Mouse (Mus musculus) layer of hippocampus, adult 8-10 months (tissue): ENCODE data around the gene Zfp830. TPM values are rescaled to one million over a fixed set of nuclear protein-coding genes. Genes with fewer than 3 reads are reported as not detected.

Experiments
- DNase-seq, 2 experiments: peaks; one replicate each; pipeline ENCODE4 v3.0.0; 2022; ENCODE audit warnings: low spot score in 2 of 2
- total RNA-seq, 4 experiments: library from RNA; stranded (reverse); gene quantifications; 2 replicates each; pipeline ENCODE4 v1.2.4; 2022

The Zfp830 gene
- total RNA-seq, result 10 to 100 TPM; 11.3 to 15.8 (median 14.8) TPM

DNA sequence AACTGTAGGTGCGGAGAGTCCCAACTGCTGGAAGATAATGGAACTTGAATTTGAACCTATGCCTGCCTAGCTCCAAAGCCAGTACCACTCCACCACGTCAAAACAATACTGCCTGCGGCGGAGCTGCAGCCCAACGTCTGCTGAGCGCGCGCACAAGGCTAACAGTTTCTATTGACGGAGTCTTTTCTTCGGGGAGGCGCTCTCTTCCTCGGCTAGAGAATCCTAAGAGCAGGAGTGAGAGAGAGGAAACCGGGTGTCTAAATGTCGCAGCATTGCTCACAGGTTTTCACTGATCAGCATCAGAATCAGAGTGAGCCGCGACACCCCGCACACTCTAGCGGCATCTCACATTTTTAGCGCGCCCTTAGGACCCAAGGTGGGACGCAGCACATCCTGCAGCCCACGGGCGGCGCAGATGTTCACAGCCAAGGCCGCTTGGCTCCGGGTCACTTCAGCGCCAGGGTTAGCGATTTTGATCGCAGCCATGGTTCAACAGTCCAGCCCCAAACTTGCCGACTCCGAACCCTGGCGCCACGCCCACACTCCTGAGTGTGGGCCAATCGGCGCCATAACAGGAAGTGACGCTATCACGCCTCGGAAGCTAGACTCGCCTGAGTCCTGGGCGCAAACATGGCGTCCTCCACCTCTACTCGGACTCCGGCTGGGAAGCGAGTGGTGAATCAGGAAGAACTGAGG lies at the start of gene Zfp830, which contains the start of gene Cct6b:
Gene Zfp830, plus strand, starts transcription at position 604 of the 696 bp plus-strand sequence.
Gene Cct6b, minus strand, starts transcription at position 580 of the 696 bp plus-strand sequence.
- DNase-seq, result peak; percentile 86 to 92

DNA sequence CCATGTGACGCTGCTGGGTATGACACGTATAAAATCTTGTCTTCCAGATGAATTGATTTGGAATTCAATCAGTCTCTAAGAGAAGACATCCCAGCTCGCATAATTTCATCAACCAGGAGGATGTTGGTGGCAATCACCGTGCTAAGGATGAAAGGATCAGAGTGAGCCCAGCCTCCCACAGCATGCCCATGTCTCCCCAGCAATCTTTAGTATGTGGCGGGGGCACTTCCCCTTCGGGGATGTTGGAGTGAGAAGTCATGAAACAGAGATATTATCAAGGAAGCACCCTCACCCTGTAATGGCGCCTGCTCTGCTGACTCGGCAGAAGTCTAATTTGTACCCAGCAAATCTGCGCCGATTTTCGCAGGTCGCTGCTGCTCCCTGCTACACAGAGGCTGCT lies 44.9 kb upstream of the Zfp830 start:
- no peak for DNase-seq

DNA sequence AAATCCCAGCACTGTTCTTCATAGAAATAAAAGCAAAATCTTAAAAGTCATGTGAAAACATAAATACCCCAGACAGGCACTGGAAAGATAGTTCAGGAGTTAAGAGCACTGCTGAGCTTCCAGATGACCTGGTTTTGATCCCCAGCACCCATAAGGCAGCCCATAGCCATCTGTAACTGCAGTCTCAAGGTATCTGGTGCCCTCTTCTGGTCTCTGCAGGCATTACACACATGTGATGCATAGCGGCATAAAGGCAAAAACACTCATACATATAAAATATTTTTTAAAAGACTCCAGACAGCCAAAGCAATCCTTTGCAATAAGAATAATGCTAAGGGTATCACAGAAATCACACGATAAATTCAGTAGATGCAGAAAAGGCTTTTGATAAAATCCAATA lies 37.3 kb upstream of the Zfp830 start:
- no peak for DNase-seq

DNA sequence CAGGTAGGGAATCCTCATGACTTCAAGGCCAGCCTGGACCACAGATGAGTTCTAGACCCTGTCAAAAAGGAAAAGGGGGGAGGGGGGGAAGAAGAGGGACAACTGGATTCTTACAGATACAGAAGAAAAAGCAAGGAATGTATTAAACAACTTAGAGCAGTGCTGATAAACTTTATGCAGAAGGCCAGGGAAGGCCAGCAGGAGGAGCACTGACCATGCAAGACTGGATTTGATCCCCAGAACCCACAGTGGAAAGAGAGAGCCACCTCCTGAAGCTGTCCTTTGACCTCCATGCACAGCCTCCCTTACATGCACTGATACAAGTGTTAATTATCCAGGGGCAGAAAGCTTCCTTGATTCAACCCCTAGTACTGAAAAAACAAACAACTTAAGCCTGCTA lies 29.9 kb upstream of the Zfp830 start:
- no peak for DNase-seq

DNA sequence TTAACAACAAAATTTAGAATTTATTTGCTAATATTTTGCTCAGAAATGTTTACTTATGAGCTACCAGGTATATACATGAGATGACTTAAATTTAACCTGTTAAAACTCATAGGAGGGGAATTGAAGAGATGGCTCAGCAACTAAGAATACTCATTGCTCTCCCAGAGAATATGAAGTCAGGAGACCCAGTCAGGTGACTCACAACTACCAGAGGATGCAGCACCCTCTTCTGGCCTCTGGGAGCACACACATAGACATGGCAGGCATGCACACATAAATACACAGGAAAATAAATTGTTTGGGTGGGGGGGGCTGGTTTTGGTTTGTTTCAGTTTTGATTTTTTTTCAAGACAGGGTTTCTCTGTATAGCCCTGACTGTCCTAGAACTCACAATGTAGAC lies 25.1 kb upstream of the Zfp830 start:
- DNase-seq, result no peak

DNA sequence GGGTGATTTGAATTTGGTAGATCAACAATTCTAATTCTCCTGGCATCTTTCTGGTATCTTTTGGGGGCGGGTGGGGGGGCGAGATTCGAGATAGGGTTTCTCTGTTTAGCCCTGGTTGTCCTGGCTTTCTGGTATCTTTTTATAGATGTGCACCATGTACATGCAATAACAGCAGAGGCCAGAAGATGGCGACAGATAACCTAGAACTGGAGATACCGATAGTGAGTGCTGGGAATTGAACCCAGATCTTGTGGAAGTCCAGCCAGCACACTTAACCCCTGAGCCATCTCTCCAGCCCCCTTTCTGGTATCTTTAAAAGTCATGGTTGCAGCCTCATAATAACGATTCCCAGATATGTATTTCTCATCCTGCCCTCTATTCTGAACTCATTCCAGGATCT lies 18.0 kb upstream of the Zfp830 start:
- no peak for DNase-seq

DNA sequence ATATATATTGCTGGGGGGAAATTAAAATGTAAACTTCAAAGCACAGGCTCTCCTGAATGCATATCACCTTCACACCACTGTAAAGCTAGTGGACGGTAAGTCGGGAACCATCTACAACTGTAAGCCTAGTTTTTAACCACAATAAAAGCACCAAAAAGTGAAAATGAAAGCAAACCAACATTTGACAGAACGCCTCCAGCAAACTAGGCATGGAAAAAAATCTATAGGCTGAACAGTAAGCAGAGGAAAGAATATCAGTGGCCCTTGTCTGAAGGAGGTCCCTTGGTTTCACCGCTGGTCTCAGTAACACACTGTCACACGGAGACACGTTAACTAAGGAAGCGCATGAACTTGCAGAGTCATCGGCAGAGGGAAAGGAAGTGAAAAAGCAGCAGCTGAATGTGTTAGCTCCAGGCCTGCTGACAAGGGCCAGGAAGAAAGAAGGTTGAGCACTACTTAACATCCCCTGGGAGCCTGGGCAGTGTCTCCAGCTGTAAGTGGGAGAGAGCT lies 17.2 kb upstream of the Zfp830 start:
- no peak for DNase-seq

DNA sequence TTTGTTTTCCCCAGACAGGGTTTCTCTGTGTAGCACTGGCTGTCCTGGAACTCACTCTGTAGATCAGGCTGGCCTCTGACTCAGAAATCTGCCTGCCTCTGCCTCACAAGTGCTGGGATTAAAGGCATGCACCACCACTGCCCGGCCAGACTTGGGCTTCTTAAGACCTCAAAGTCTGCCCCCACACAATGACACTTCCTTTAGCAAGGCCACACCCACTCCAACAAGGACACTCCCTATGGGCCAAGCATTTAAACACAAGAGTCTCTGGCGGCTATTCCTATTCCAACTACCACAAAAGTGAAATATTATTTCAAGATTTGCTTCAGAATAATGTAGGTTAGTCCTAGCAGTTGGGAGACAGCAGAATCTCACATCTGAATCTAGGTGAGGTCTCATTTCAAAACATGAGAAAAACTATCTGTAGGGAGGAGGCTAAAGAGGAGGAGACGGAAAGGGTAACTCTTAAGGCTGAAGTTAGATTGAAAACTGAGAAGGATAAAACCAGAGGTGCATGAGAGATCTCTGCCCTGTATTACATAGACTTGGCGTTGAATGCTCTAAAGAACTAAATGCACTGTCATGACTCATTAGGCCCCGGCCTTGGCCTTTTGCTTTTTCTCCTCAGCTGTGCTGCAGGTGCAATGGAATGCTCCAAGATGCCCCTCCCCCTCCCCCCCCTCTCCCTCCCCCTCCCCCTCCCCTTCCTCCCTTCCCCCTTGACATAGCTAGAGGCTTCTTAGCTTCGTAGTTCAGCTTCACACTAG lies 11.6 kb upstream of the Zfp830 start:
- no peak for DNase-seq

DNA sequence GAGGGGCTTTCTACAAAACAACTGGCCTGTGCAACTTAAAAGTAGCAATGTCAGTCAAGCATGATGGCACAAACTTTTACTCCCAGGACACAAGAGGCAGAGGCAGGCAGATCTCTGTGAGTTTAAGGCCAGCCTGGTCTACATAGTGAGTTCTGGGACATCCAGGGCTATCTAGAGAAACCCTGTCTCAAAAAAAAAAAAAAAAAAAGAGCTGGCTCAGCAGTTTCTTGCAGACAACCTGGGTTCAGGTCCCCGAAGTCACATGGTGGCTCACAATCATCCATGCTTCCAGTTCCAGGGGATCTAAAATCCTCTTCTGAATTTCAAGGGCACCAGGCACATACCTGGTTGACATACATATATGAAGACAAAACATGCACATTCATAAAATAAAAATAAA lies 8.2 kb upstream of the Zfp830 start:
- DNase-seq, result no peak

DNA sequence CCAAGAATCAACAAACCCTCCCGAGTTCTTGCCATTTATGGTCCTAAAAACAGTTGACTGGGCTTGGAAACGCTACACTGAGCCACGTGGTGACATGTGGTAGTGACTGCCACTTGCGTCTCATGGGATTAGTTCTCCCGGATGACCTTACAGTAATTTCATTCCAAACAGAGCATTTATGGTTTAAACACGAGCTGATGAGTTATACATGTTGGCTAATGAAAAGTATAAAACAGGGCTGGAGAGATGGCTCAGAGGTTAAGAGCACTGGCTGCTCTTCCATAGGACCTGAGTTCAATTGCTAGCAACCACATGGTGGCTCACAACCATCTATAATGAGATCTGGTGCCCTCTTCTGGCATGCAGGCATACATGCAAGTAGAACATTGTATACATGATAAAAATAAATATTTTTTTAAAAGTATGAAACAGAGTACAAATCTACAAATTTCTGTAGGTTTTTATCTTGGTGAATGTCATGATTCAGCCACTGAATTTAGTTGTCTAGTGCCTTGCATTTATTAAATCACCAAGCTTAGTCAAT lies 1.8 kb upstream of the Zfp830 start:
- no peak for DNase-seq

DNA sequence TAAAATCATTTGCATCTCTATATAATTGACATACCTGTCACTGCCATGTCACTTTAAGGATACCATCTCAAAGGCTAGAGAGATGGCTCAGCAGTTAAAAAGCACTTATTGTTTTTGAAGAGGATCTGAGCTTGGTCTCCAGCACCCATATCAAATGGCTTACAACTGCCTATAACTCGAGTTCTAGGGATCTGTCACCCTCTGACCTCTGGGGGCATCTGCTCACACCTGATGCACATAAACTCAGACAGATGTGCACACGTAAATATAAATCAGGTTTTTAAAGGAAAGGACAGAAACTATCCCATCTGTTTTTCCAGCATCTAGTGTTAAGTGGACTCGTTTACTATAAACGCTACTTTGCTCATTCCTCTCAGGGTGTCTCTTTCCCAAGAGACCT lies 884 bp upstream of the Zfp830 start:
- no peak for DNase-seq

DNA sequence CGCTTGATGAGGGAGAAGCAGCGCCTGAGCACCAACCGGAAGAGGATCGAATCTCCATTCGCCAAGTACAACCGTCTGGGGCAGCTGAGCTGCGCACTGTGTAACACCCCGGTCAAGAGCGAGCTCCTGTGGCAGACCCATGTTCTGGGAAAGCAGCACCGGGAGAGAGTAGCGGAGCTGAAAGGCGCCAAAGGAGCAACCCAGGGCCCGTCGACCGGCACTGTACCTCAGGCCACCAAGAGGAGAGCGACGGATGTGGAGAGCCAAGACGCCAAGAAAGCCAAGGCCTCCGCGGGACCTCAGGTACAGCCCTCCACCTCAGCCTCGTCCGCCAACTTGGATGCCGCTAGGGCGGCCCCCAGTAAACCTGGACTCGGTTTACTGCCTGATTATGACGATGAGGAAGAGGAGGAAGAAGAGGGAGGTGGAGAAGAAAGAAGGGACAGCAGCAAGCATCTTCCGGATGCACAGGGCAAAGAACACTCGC lies 336 bp downstream of the Zfp830 start:
- DNase-seq, result no peak

DNA sequence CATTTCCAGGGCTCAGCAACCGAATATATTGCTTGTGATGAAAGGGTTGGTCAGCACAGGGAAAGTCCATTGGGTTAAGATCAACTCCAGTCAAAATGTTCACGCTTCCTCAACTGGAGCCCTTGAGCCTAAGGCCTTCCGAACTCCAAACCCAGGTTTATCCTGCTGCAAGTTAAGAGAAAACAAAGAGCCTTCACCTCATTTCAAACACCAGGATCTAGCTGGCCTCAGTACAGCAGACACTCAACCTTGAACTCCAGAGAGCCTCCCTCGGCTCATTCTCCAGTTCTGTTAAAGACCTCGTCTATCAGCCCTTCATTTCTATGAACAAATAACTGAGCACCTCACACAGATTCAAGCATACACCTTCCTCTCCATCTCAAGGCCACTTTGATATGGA lies 16.0 kb downstream of the Zfp830 start:
- DNase-seq, result no peak

DNA sequence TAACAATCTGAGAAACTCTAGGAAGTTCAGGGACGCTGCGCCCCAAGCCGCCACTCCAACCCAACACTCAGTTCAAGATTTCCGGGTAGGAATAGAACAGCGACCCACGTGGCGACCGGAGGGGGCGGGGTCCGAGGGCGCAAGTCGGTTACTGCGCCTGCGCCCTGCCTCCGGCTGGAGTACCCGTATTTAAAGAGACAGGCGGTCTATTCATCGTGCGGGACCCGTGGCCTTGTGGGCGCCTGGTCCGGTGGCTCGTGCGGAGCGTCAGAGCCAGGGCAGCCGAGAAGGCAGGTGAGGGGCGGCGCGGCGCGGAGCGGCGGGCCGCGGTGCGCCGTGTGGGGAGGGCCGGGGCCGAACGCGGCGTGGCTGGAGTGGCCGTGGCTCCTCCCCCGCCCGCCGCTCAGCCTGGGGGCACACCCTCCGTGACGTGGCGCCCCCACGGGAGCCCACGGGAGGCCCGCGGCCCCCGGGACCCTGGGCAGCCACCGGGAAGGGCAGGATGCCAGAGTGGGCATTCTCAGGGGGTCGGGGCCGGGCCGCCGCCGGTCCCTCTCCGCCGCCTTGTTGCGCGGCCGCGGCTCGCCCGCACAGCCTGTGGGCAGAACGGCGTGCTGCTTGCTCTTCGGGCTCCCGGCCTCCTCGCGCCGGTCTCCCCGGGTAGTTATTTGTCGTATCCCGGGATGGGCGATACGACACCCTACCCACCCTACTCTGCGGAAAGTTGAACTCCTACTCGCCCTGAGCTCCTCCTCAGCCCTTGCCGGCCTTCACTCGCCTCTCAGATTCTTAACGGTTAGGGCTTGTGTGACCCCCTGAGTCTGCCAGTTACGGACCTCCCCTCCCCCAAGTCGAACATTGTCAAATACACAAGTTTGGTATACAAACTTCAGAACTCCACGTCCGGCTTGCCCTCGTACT lies 17.1 kb downstream of the Zfp830 start, which contains the start of gene Lig3:
Gene Lig3, plus strand, starts transcription at position 126 of the 921 bp plus-strand sequence.
- DNase-seq, result peak; percentile 90 to 94

DNA sequence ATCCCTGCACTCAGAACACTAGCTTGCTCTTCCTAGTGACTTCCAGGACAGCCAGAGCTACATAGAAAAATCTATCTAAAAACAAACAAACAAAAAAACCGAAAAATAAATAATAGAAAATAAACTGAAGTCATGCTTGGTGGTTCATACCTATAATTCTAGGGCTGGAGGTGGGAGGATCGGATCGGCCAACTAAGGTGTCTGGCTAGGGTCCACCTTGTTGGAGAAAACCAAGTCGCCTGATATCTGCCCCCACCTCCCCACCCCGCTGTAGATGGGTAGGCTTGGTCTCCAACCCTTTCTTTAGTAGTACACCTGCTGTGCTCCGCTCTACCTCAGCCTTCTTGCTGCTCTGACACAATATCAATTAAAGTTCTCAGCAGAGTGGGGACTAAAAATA lies 18.1 kb downstream of the Zfp830 start:
- DNase-seq, result no peak

DNA sequence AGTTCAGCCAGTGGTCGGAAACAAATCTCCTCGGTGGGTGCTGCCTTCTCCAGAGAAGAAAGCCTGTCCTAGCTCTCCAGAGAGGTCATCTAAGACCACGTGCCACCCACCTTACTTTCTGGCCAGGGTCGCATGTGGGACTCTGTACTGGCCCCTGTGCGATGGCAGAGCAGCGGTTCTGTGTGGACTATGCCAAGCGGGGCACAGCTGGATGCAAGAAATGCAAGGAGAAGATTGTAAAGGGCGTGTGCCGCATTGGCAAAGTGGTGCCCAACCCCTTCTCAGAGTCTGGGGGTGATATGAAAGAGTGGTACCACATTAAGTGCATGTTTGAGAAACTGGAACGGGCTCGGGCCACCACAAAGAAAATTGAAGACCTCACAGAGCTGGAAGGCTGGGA lies 19.3 kb downstream of the Zfp830 start:
- no peak for DNase-seq

DNA sequence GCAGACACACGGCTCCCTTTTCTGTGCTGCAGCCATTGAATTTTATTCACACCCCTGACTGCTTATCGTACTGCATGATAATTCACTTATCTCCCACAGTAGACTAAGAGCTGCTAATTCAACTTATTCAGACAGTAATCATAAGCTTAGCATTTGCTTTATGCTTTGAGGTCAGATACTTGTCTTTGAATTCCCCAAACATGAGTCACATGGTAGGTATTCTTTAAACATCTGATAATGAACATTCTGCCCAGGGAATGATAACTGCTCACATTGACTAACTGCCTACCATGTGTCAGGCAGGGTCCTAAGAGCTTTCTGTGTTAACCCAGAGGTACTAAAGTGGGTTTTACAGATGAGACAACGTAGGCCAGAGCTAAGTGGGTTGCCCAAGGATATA lies 42.5 kb downstream of the Zfp830 start:
- no peak for DNase-seq

DNA sequence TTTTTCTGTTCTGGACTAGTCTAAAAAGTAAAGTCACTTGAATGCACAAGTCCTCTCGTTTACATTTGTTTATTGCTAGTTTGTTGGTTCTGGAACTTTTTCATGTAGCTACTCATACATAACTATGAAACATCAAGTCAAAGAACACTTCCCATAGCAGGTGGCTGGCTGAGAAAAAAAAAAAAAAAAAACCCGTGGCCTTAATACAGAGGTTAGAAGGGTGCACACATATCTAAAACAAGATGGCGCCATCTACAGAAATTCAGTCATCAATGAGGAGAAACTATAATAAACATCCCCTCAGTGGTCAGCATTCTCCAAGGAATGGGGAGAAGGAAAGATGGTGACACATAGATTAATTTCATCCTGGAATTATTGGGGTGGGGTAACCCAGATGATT lies 43.2 kb downstream of the Zfp830 start:
- DNase-seq, result no peak

DNA sequence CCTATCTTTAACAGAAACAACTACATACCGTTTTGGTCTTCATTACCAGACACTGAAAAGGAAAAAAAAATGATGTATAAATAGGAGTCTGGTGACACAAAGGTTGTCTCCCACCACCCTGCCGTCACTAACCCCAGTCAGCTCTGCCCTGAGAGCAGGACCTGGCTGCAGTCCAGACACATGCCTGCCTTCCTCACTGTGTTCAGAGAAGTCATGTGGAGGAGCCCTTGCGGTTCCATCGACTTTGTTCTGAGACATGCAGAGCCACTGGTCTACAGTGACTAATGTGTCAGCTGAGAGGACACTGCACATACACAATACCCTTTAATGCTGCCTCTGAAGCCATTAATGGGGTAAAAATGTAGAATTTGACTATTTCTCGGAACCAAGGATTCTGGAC lies 44.3 kb downstream of the Zfp830 start:
- no peak for DNase-seq
